Mouse (Mus musculus) adrenal gland, adult 2 months (tissue): ENCODE measurements around the gene Notch1. TPM values are rescaled to one million over a fixed set of nuclear protein-coding genes. Genes with fewer than 3 reads are reported as not detected.

ENCODE experiments used
- DNase-seq: peaks from one replicate; pipeline ENCODE4 v3.0.0; 2021
- polyA plus RNA-seq: library from polyadenylated mRNA; depleted of rRNA; stranded (reverse); fragments of >200 nt; gene quantifications from 2 replicates; pipeline ENCODE4 v1.2.3, GENCODE M21; 2012
- total RNA-seq, 2 experiments: library from RNA; stranded (reverse); gene quantifications; 2 replicates each; pipeline ENCODE4 v1.2.3; 2021

Gene Notch1
- total and polyA plus RNA-seq, 3 experiments = 17.6 to 37.1 (median 21.1) TPM

- DNase-seq = no peak
Measured at GRCm38 (mm10) chr2:26529881-26530280, 13.4 kb upstream of the Notch1 start.

GRCm38 (mm10) chr2:26529221-26529805, 12.8 kb upstream of the Notch1 start:
- DNase-seq = no peak

- no peak for DNase-seq
Measured at GRCm38 (mm10) chr2:26526443-26527257, 10.2 kb upstream of the Notch1 start.

- DNase-seq = peak; percentile 43
Measured at GRCm38 (mm10) chr2:26525355-26526018, 9.0 kb upstream of the Notch1 start.

GRCm38 (mm10) chr2:26522327-26522726, 5.9 kb upstream of the Notch1 start:
- no peak for DNase-seq

- DNase-seq = no peak
Measured at GRCm38 (mm10) chr2:26519753-26520152, 3.3 kb upstream of the Notch1 start.

- DNase-seq = no peak
Measured at GRCm38 (mm10) chr2:26516987-26517386, 524 bp upstream of the Notch1 start.

GRCm38 (mm10) chr2:26515335-26515734, 1.1 kb downstream of the Notch1 start:
- no peak for DNase-seq

GRCm38 (mm10) chr2:26513105-26513745, 3.2 kb downstream of the Notch1 start:
- no peak for DNase-seq

GRCm38 (mm10) chr2:26508661-26509060, 7.8 kb downstream of the Notch1 start:
- no peak for DNase-seq

GRCm38 (mm10) chr2:26507961-26508391, 8.5 kb downstream of the Notch1 start:
- DNase-seq = no peak

- peak; percentile 92 for DNase-seq
Measured at GRCm38 (mm10) chr2:26507481-26507886, 9.0 kb downstream of the Notch1 start.

- no peak for DNase-seq
Measured at GRCm38 (mm10) chr2:26506746-26507280, 9.7 kb downstream of the Notch1 start.

GRCm38 (mm10) chr2:26504772-26505480, 11.5 kb downstream of the Notch1 start:
- DNase-seq = no peak

- DNase-seq = peak; percentile 92
Measured at GRCm38 (mm10) chr2:26503661-26504575, 12.5 kb downstream of the Notch1 start.

GRCm38 (mm10) chr2:26502863-26503631, 13.4 kb downstream of the Notch1 start:
- DNase-seq = no peak

GRCm38 (mm10) chr2:26502299-26502862, 14.1 kb downstream of the Notch1 start:
- peak; percentile 72 for DNase-seq

- no peak for DNase-seq
Measured at GRCm38 (mm10) chr2:26501651-26502141, 14.8 kb downstream of the Notch1 start.
